ENCODE assay signal across 8 mouse cellular contexts in the genomic region with DNA sequence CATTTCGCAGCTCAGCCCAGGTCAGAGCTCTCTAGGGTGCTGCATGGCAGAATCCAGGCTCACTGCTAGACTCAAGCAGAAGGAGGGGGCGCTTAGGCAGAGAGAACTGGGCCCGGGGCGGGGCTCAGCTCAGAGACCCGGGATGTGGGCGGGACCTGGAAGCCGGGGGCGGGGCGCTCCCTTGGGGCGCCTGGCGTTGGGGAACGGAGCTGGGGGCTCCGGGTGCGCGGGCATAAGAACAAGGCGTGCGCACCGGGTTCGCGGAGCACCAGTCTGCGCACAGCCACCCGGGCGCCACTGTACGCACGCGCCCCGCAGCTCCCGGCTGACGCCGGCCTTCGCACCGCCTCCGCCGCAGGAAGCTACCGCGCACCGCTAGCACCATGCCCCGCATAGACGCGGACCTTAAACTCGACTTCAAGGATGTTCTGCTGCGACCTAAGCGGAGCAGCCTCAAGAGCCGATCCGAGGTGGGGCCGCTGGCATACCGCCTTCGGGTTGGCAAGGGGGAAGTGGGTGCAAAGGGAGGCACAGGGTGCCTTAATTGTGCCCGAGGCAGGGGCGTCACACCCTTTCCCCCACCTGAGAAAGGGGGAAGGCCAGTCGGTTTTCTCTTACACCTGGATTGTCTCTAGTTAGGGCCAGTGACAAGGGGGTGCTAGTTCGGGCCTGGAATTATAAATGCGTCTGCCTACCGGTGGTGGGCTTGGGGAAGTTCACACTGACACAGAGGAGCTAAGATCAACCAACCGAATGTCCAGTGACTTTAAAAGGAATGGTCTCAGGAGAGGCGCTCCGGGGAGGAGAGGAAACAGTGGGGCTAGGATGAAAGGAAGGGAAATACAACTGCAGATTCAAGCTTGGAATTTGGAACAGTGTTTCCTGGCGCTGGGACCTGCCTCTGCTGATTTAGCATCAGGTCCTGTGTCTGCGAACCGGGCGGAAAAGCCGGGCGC. TPM values are rescaled to one million over a fixed set of nuclear protein-coding genes. Genes with fewer than 3 reads are reported as not detected.
A peak's percentile ranks its signal among the peaks of the same experiment; 100 is the strongest.
DNase-seq lines count a peak whose midpoint lies in the region.

A gene (plus strand): TSS at position 171 of the 956 bp plus-strand sequence.

- peak; percentile 75 for DNase-seq in NIH3T3 (ENCODE audit: low read depth)
- peak; percentile 84 to 85 for DNase-seq in cerebellum, adult 18-20 months
- DNase-seq in frontal cortex, adult 2 months (ENCODE audit: extremely low spot score in 1 of 2, low spot score in 1 of 2): peak; percentile 65 to 84
- peak; percentile 74 for DNase-seq in hindbrain, embryonic 10.5 days (ENCODE audit: low spot score)
- DNase-seq in layer of hippocampus, postnatal 25 days (ENCODE audit: extremely low spot score in 1 of 2, low spot score in 1 of 2): peak; percentile 64 to 70
- DNase-seq in lung, postnatal 14 days: peak; percentile 72
- DNase-seq in retina, postnatal 1 day: peak; percentile 90
- DNase-seq in urinary bladder, postnatal 14 days (ENCODE audit: low spot score): peak; percentile 81

- no peaks in the 10 kb centered on the region for H3K9me3 ChIP-seq in hindbrain, embryonic 10.5 days

- peaks cover 40% of the 10 kb centered on the region for H3K27me3 ChIP-seq in hindbrain, embryonic 10.5 days (ENCODE audit: insufficient read depth, poor library complexity, severe bottlenecking)

- peak within 1 kb of the TSS; percentile 84 for H3K27ac ChIP-seq in hindbrain, embryonic 10.5 days

- peak within 1 kb of the TSS; percentile 67 for H3K4me3 ChIP-seq in hindbrain, embryonic 10.5 days

- H3K36me3 ChIP-seq in hindbrain, embryonic 10.5 days: no peaks in the 10 kb centered on the region

- under 1% methylated on average over 63 of the region's 63 CpGs for WGBS in hindbrain, embryonic 10.5 days

- H3K4me1 ChIP-seq in hindbrain, embryonic 10.5 days (replicated peaks): peaks cover 35% of the 10 kb centered on the region

RNA-seq across cellular contexts. Expression of the gene that starts here (rescaled TPM):
- polyA plus RNA-seq in frontal cortex, adult 2 months (2012; rRNA removed): 63.8 and 66.3 TPM in 2 replicates
- polyA plus RNA-seq in hindbrain, embryonic 10.5 days (2016; fragmentation: Nextera tagmentation; extraction: Ambion mirVana): 38.3 and 44.1 TPM in 2 replicates
- total RNA-seq in layer of hippocampus, postnatal 25 days (2021): 10 to 100 TPM; 68.7 to 71.2 TPM

Comparison
In these comparisons a context has a peak if more than half of its experiments do, and no peak if none do; other contexts are left out.
1. Peak in every context shown above with its lines: DNase-seq, H3K4me3 ChIP-seq and H3K27ac ChIP-seq.